Mouse (Mus musculus): ENCODE measurements around the gene Gata1. TPM values are rescaled to one million over a fixed set of nuclear protein-coding genes. Genes with fewer than 3 reads are reported as not detected.

Gene Gata1
- polyA plus RNA-seq, 1 experiment from 2014 or later = 0.08 TPM

GRCm38 (mm10) chrX:7968226-7968625 is 9.6 kb downstream of the Gata1 start:
- Histone ChIP-seq H3K9me3 (replicated peaks; ENCODE audit: low read length) (no peaks in the 10 kb centered on the region), H3K9ac (ENCODE audit: low read depth, low read length) (no peak overlapping the region), H3K4me1 (replicated peaks; ENCODE audit: insufficient read depth, low read length) (no peaks in the 10 kb centered on the region), H3K27me3 (ENCODE audit: insufficient read depth, low read length) (no peaks in the 10 kb centered on the region), H3K27ac (no peak overlapping the region), H3K4me3 (replicated peaks; ENCODE audit: low read depth, low read length) (no peak overlapping the region), H3K36me3 (ENCODE audit: insufficient read depth, low read length) (no peaks in the 10 kb centered on the region), H3K4me2 (ENCODE audit: low read length) (no peak overlapping the region)
- DNase-seq (ENCODE audit: low spot score) (no peak), ATAC-seq (replicated peaks; ENCODE audit: low FRiP score, low read depth) (no peak)
- WGBS = 74% methylated on average over 8 of the region's 8 CpGs
- TF ChIP-seq CTCF (IDR thresholded peaks at IDR 0.05; ENCODE audit: low read depth) = no peak

- Histone ChIP-seq H3K27me3 (ENCODE audit: insufficient read depth, low read length) (no peaks in the 10 kb centered on the region), H3K9ac (ENCODE audit: low read depth, low read length) (no peak overlapping the region), H3K4me2 (ENCODE audit: low read length) (no peak overlapping the region), H3K4me3 (replicated peaks; ENCODE audit: low read depth, low read length) (no peak overlapping the region), H3K27ac (no peak overlapping the region), H3K36me3 (ENCODE audit: insufficient read depth, low read length) (no peaks in the 10 kb centered on the region), H3K4me1 (replicated peaks; ENCODE audit: insufficient read depth, low read length) (no peaks in the 10 kb centered on the region), H3K9me3 (replicated peaks; ENCODE audit: low read length) (no peaks in the 10 kb centered on the region)
- ATAC-seq (replicated peaks; ENCODE audit: low FRiP score, low read depth) (no peak), DNase-seq (ENCODE audit: low spot score) (no peak)
- TF ChIP-seq CTCF (IDR thresholded peaks at IDR 0.05; ENCODE audit: low read depth) = no peak
- 79% methylated on average over 7 of the region's 9 CpGs for WGBS
Observed at GRCm38 (mm10) chrX:7967596-7968201, 10.2 kb downstream of the Gata1 start.

- H3K36me3 ChIP-seq (ENCODE audit: insufficient read depth, low read length) = no peaks in the 10 kb centered on the region
- no peak overlapping the region for H3K4me2 ChIP-seq (ENCODE audit: low read length)
- TF ChIP-seq CTCF (IDR thresholded peaks at IDR 0.05; ENCODE audit: low read depth) = no peak
- WGBS = 72% methylated on average over 4 of the region's 4 CpGs
- H3K9me3 ChIP-seq (replicated peaks; ENCODE audit: low read length) = no peaks in the 10 kb centered on the region
- no peaks in the 10 kb centered on the region for H3K4me1 ChIP-seq (replicated peaks; ENCODE audit: insufficient read depth, low read length)
- DNase-seq (ENCODE audit: low spot score) (no peak), ATAC-seq (replicated peaks; ENCODE audit: low FRiP score, low read depth) (no peak)
- no peaks in the 10 kb centered on the region for H3K27me3 ChIP-seq (ENCODE audit: insufficient read depth, low read length)
- no peak overlapping the region for H3K4me3 ChIP-seq (replicated peaks; ENCODE audit: low read depth, low read length)
- no peak overlapping the region for H3K9ac ChIP-seq (ENCODE audit: low read depth, low read length)
- H3K27ac ChIP-seq = no peak overlapping the region
Observed at GRCm38 (mm10) chrX:7966161-7966560, 11.7 kb downstream of the Gata1 start.

GRCm38 (mm10) chrX:7963829-7964626 is 13.8 kb downstream of the Gata1 start:
- ATAC-seq (replicated peaks; ENCODE audit: low FRiP score, low read depth) = no peak
- DNase-seq (ENCODE audit: low spot score) = no peak
- Histone ChIP-seq H3K9me3 (replicated peaks; ENCODE audit: low read length) (no peaks in the 10 kb centered on the region), H3K9ac (ENCODE audit: low read depth, low read length) (no peak overlapping the region), H3K36me3 (ENCODE audit: insufficient read depth, low read length) (no peaks in the 10 kb centered on the region), H3K4me2 (ENCODE audit: low read length) (no peak overlapping the region), H3K4me1 (replicated peaks; ENCODE audit: insufficient read depth, low read length) (no peaks in the 10 kb centered on the region), H3K4me3 (replicated peaks; ENCODE audit: low read depth, low read length) (no peak overlapping the region), H3K27me3 (ENCODE audit: insufficient read depth, low read length) (no peaks in the 10 kb centered on the region), H3K27ac (no peak overlapping the region)
- WGBS = 69% methylated on average over 7 of the region's 7 CpGs
- TF ChIP-seq CTCF (IDR thresholded peaks at IDR 0.05; ENCODE audit: low read depth) = no peak

GRCm38 (mm10) chrX:7958868-7959267 is 19.0 kb downstream of the Gata1 start:
- TF ChIP-seq CTCF (IDR thresholded peaks at IDR 0.05; ENCODE audit: low read depth) = no peak
- Histone ChIP-seq H3K27ac (no peak overlapping the region), H3K36me3 (ENCODE audit: insufficient read depth, low read length) (no peaks in the 10 kb centered on the region), H3K4me2 (ENCODE audit: low read length) (no peak overlapping the region), H3K9ac (ENCODE audit: low read depth, low read length) (no peak overlapping the region), H3K27me3 (ENCODE audit: insufficient read depth, low read length) (no peaks in the 10 kb centered on the region), H3K4me1 (replicated peaks; ENCODE audit: insufficient read depth, low read length) (no peaks in the 10 kb centered on the region), H3K9me3 (replicated peaks; ENCODE audit: low read length) (no peaks in the 10 kb centered on the region), H3K4me3 (replicated peaks; ENCODE audit: low read depth, low read length) (no peak overlapping the region)
- WGBS = 84% methylated on average over 9 of the region's 9 CpGs
- ATAC-seq (replicated peaks; ENCODE audit: low FRiP score, low read depth) (no peak), DNase-seq (ENCODE audit: low spot score) (no peak)

GRCm38 (mm10) chrX:7950091-7950490 is 27.8 kb downstream of the Gata1 start:
- H3K9me3 ChIP-seq (replicated peaks; ENCODE audit: low read length) = no peaks in the 10 kb centered on the region
- 86% methylated on average over 7 of the region's 7 CpGs for WGBS
- no peaks in the 10 kb centered on the region for H3K36me3 ChIP-seq (ENCODE audit: insufficient read depth, low read length)
- H3K4me3 ChIP-seq (replicated peaks; ENCODE audit: low read depth, low read length) = no peak overlapping the region
- no peak for ATAC-seq (replicated peaks; ENCODE audit: low FRiP score, low read depth)
- H3K27ac ChIP-seq = no peak overlapping the region
- TF ChIP-seq CTCF (IDR thresholded peaks at IDR 0.05; ENCODE audit: low read depth) = no peak
- no peak overlapping the region for H3K4me2 ChIP-seq (ENCODE audit: low read length)
- H3K9ac ChIP-seq (ENCODE audit: low read depth, low read length) = no peak overlapping the region
- H3K4me1 ChIP-seq (replicated peaks; ENCODE audit: insufficient read depth, low read length) = no peaks in the 10 kb centered on the region
- no peak for DNase-seq (ENCODE audit: low spot score)
- no peaks in the 10 kb centered on the region for H3K27me3 ChIP-seq (ENCODE audit: insufficient read depth, low read length)
